Mouse (Mus musculus) colon, adult 2 months (tissue): Measurements from ENCODE around the gene Sntg2. TPM values are rescaled to one million over a fixed set of nuclear protein-coding genes. Genes with fewer than 3 reads are reported as not detected.

Experiments used
- polyA plus RNA-seq: library from polyadenylated mRNA; depleted of rRNA; stranded (reverse); fragments of >200 nt; gene quantifications from 2 replicates; pipeline ENCODE4 v1.2.3, GENCODE M21; 2012; rRNA removed

Gene Sntg2
- 10.8 and 13.4 TPM in 2 replicates for polyA plus RNA-seq

DNA sequence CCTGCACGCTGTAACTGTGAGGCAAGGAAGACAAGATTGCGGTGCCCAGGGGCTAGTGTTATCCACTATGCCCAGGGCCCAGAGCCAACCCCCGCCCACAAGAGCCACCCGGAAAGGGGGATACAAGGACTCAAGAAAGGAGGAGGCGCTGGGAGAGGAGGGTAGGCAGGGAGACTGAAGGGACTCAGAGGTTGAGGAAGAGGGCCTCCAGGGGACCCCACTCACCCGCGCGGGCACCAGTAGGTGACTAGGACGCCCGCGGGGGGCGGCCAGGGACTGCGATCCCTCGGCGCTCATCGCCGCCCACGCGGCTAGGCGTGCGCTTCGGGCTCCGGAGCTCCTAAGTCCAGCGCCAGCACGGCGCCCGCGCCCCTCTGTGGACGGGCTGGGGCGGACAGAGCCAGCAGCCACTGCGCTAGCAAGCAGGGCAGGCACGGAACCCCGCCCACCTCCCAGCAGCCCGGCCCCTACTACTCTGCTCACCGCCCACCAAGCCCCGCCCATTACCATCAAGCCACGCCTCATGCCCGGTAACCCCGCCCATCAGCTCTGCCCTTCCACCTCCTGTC lies at the start of gene Sntg2:
Gene Sntg2, minus strand, starts transcription at position 443 of the 569 bp plus-strand sequence.

DNA sequence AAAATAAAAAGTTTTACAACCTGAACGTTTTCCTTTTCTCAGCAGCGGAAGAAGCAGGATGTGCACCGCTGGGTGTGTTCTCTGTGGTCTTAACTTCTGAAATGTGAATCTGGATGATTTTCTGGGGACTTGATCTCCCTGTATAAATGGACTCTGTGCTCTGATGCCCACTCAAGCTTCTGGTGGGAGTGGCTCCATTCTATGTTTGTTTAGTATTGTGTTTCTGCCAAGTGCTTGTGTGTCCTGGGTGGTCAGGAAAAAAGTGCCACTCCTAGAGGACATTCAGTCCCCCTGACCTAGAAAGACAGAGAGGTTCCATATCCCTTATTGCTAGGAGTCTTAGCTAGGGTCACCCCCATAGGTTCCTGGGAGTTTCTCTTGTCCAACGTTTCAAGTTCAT lies 240.7 kb downstream of the Sntg2 start, which contains the start of gene Tpo:
Gene Tpo, minus strand, starts transcription at position 101 of the 400 bp plus-strand sequence.

Other genes starting within 250 kb of the Sntg2 start
- gene Tpo, start 240.8 kb downstream of the Sntg2 start, polyA plus RNA-seq = 0.13 TPM in 1 of 2 replicates, not detected in the other
- gene Tmem18, start 211.1 kb upstream of the Sntg2 start, polyA plus RNA-seq = 9.3 and 10.7 TPM in 2 replicates